Mouse (Mus musculus): ENCODE results near the gene Zfp507. TPM values are rescaled to one million over a fixed set of nuclear protein-coding genes. Genes with fewer than 3 reads are reported as not detected.

Gene Zfp507
- polyA plus RNA-seq, 1 experiment from 2014 or later = 17.8 TPM

DNA sequence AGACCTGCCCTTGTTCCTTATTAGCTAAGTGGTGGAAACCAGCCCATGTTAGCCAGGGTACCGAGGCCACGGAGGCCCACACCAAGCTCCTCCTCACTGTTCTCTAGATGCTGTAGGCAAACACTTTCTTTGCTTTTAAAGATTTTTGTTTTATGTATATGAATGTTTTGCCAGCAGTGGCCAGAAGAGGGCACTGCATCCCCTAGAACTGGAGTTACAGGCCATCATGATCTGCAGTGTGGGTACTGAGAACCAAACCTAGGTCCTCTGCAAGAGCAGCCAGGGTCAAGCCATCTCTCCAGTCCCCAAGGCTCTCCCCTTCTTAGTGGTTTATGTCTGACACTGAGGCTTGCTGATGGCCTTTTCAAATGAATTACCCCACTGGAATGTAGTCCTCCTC lies 79.8 kb downstream of the Zfp507 start:
- Histone ChIP-seq H3K9ac (no peak overlapping the region), H3K4me3 (replicated peaks) (no peak overlapping the region), H3K4me1 (replicated peaks) (no peaks in the 10 kb centered on the region), H3K9me3 (no peaks in the 10 kb centered on the region), H3K36me3 (no peaks in the 10 kb centered on the region), H3K4me2 (replicated peaks) (no peak overlapping the region), H3K27me3 (replicated peaks) (no peaks in the 10 kb centered on the region), H3K27ac (no peak overlapping the region)
- 88% methylated on average over 2 of the region's 2 CpGs for WGBS
- no peak for ATAC-seq

Other genes with a start within 250 kb of the Zfp507 start
- 122 and 129 TPM in 2 replicates for gene Nudt19, start 246.7 kb downstream of the Zfp507 start, polyA plus RNA-seq (2015; fragmentation: Nextera tagmentation; extraction: Ambion mirVana)
- gene Rgs9bp, start 217.4 kb downstream of the Zfp507 start, polyA plus RNA-seq (2015; fragmentation: Nextera tagmentation; extraction: Ambion mirVana) = 0.06 and 0.09 TPM in 2 replicates
- 34.6 and 38.0 TPM in 2 replicates for gene Ankrd27, start 216.8 kb downstream of the Zfp507 start, polyA plus RNA-seq (2015; fragmentation: Nextera tagmentation; extraction: Ambion mirVana)
- 193 and 197 TPM in 2 replicates for gene Pdcd5, start 155.5 kb downstream of the Zfp507 start, polyA plus RNA-seq (2015; fragmentation: Nextera tagmentation; extraction: Ambion mirVana)
- 15.6 and 17.5 TPM in 2 replicates for gene Dpy19l3, start 48.5 kb downstream of the Zfp507 start, polyA plus RNA-seq (2015; fragmentation: Nextera tagmentation; extraction: Ambion mirVana)

Measured in intestine, embryonic 15.5 days (tissue).